Mouse (Mus musculus) liver, embryonic 15.5 days (tissue): ENCODE data around the gene Bcl2l14. TPM values are rescaled to one million over a fixed set of nuclear protein-coding genes. Genes with fewer than 3 reads are reported as not detected.

Experiments
- ATAC-seq: fragments of 200-750 bp; cut with Nextera tagmentation; 2 replicates; pipeline ENCODE4 v1.8.0; 2017; ENCODE audit warnings: moderate number of reproducible peaks, mild to moderate bottlenecking, moderate library complexity; ENCODE audit not compliant: insufficient read depth
- H3K27ac ChIP-seq: fragments of 300-500 bp; sonication (generic); replicated peaks from 2 replicates; pipeline ENCODE4 v1.5.1; 2015; ENCODE audit warnings: mild to moderate bottlenecking, inconsistent platforms
- H3K27me3 ChIP-seq: fragments of 300-500 bp; sonication (generic); 2 replicates; pipeline ENCODE4 v1.6.1; 2015; ENCODE audit warnings: mild to moderate bottlenecking, inconsistent platforms
- H3K36me3 ChIP-seq: fragments of 300-500 bp; sonication (generic); replicated peaks from 2 replicates; pipeline ENCODE4 v1.6.1; 2015; ENCODE audit warnings: moderate library complexity, mild to moderate bottlenecking, inconsistent platforms
- H3K4me1 ChIP-seq: fragments of 300-500 bp; sonication (generic); replicated peaks from 2 replicates; pipeline ENCODE4 v1.6.1; 2015; ENCODE audit warnings: inconsistent platforms
- H3K4me2 ChIP-seq: fragments of 300-500 bp; sonication (generic); 2 replicates; pipeline ENCODE4 v1.6.1; 2015; ENCODE audit warnings: moderate library complexity, mild to moderate bottlenecking, inconsistent platforms
- H3K4me3 ChIP-seq: fragments of 300-500 bp; sonication (generic); replicated peaks from 2 replicates; pipeline ENCODE4 v1.5.1; 2015; ENCODE audit warnings: mild to moderate bottlenecking, inconsistent platforms
- H3K9ac ChIP-seq: fragments of 300-500 bp; sonication (generic); 2 replicates; pipeline ENCODE4 v1.6.1; 2015; ENCODE audit warnings: moderate library complexity, mild to moderate bottlenecking, inconsistent platforms
- H3K9me3 ChIP-seq: fragments of 300-500 bp; sonication (generic); replicated peaks from 2 replicates; pipeline ENCODE4 v1.6.1; 2016; ENCODE audit warnings: inconsistent platforms
- WGBS: fragments of 180-500 bp; shearing (Covaris S2); methylation state at CpG from one replicate; pipeline ENCODE4 v1.1.7; 2015; ENCODE audit warnings: mixed read lengths; ENCODE audit not compliant: insufficient replicate concordance; 5-methylcytosine and 5-hydroxymethylcytosine counted together
- polyA plus RNA-seq: library from polyadenylated mRNA; unstranded; fragments of >200 nt; fragmentation: Nextera tagmentation; extraction: Ambion mirVana; gene quantifications from 2 replicates; pipeline ENCODE4 v1.2.1, GENCODE M21; 2015

Bcl2l14 gene
- polyA plus RNA-seq, 1 experiment from 2014 or later = 0.14 TPM

DNA sequence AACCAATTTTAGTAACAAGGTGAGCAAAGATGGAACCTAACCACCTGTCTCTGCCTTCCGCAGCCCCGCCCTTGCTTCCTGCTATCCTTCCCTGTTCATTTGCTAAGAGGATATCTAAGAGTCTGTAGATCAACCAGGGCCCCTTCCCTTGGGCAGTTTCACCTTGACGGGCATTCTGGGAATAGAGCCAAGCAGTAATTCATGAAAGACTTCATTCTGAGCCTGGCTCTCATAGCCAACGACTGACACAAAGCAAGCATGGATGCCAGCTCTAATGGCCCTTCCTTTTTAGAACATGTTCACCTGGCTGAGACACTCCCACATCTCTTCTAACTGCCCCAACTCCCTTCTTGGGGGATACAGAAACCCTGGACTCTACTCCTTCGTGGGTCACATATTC is 18.9 kb upstream of the Bcl2l14 start:
- Histone ChIP-seq H3K9ac (no peak overlapping the region), H3K4me1 (no peaks in the 10 kb centered on the region), H3K27me3 (no peaks in the 10 kb centered on the region), H3K4me3 (no peak overlapping the region), H3K4me2 (no peak overlapping the region), H3K9me3 (no peaks in the 10 kb centered on the region), H3K36me3 (no peaks in the 10 kb centered on the region), H3K27ac (no peak overlapping the region)
- no peak for ATAC-seq
- 61% methylated on average over 5 of the region's 5 CpGs for WGBS

DNA sequence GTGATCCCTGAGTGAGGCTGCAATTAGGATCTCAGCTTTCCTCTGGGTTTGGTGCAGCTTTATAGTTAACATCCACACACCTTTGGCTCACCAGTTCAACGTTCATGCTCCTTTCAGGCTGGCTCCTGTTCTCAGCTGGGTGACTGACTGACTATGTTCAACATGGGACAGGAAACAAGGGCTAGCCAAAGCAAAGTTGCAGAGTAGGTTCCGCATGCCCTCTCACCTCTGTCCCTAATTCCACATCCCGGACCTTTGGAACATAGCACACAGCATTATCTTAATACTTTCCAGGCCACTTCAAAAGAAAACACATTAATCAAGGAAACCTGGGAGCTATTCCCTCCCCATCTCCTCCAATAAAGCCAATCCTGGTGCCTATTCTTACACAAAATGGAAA is 18.3 kb upstream of the Bcl2l14 start:
- Histone ChIP-seq H3K4me1 (no peaks in the 10 kb centered on the region), H3K27ac (no peak overlapping the region), H3K9me3 (no peaks in the 10 kb centered on the region), H3K4me2 (no peak overlapping the region), H3K36me3 (no peaks in the 10 kb centered on the region), H3K4me3 (no peak overlapping the region), H3K9ac (no peak overlapping the region), H3K27me3 (no peaks in the 10 kb centered on the region)
- 62% methylated on average over 3 of the region's 3 CpGs for WGBS
- no peak for ATAC-seq

DNA sequence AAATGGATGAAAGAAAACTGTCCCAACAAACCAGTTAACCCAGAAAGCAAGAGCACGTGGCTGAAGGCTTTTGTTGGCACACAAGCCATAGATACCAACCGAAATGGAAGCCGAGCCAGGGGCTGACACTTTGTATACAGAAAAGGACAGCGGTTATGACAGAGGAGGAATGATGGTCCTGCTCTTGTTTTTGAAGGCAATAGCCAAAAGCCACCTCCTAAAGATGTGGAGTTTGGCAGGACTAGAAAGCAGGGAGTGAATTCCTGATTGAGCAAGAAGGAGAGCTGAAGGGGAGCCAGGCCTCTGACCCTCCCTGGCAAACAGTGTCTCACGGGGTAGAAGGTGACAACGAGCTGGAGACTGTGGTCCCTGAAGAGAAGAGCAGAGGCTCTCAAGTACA is 14.7 kb upstream of the Bcl2l14 start:
- Histone ChIP-seq H3K9ac (no peak overlapping the region), H3K4me3 (no peak overlapping the region), H3K36me3 (no peaks in the 10 kb centered on the region), H3K4me1 (no peaks in the 10 kb centered on the region), H3K27me3 (no peaks in the 10 kb centered on the region), H3K4me2 (no peak overlapping the region), H3K9me3 (no peaks in the 10 kb centered on the region), H3K27ac (no peak overlapping the region)
- WGBS = 61% methylated on average over 6 of the region's 6 CpGs
- no peak for ATAC-seq

DNA sequence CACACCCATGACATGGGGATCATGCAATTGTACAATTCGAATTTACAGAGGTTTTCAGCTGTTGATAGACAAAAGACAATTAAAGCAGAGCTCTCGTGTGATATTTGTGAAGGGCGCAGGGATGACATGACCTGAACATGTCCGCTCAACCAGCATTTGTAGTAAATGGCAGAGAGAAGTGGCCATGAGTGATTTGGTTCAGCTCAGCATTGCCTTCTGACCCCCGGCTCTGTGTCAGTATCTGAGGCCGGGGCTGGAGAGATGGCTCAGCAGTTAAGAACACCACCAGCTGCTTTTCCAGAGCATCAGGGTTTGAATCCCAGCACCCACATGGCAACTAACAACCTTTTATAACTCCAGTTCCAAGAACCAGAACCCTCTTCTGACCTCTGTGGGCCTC is 10.2 kb upstream of the Bcl2l14 start:
- 60% methylated on average over 6 of the region's 6 CpGs for WGBS
- ATAC-seq = no peak
- H3K9me3 ChIP-seq = no peaks in the 10 kb centered on the region

DNA sequence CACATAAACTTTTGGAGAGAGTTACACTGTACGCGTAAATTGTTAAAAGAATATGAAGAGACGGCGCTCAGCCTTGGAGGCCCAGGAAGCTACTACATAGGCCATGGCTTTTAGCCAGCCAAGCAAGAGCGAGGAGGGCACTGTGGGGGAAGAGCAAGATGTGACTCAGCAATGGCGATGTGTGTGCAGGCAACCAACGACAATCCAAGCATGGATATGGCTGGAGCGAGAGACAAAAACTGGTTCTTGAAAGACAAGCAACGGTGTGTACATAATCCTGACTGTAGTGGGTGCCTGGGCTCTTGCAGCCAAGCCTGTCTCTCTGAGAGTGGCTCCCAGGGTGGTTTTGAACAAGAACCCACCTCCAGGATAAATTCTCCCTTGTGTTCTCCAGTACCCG is 8.7 kb upstream of the Bcl2l14 start:
- H3K9ac ChIP-seq = no peak overlapping the region
- no peak overlapping the region for H3K27ac ChIP-seq
- no peaks in the 10 kb centered on the region for H3K36me3 ChIP-seq
- no peak overlapping the region for H3K4me3 ChIP-seq
- H3K4me2 ChIP-seq = no peak overlapping the region
- H3K27me3 ChIP-seq = no peaks in the 10 kb centered on the region
- ATAC-seq = no peak
- H3K9me3 ChIP-seq = no peaks in the 10 kb centered on the region
- H3K4me1 ChIP-seq = no peaks in the 10 kb centered on the region
- WGBS = 79% methylated on average over 10 of the region's 10 CpGs

More for the DNA sequence above, 10.2 kb upstream of the Bcl2l14 start:
- Histone ChIP-seq H3K4me1 (no peaks in the 10 kb centered on the region), H3K36me3 (no peaks in the 10 kb centered on the region), H3K4me2 (no peak overlapping the region), H3K27ac (no peak overlapping the region), H3K9ac (no peak overlapping the region), H3K4me3 (no peak overlapping the region), H3K27me3 (no peaks in the 10 kb centered on the region)

DNA sequence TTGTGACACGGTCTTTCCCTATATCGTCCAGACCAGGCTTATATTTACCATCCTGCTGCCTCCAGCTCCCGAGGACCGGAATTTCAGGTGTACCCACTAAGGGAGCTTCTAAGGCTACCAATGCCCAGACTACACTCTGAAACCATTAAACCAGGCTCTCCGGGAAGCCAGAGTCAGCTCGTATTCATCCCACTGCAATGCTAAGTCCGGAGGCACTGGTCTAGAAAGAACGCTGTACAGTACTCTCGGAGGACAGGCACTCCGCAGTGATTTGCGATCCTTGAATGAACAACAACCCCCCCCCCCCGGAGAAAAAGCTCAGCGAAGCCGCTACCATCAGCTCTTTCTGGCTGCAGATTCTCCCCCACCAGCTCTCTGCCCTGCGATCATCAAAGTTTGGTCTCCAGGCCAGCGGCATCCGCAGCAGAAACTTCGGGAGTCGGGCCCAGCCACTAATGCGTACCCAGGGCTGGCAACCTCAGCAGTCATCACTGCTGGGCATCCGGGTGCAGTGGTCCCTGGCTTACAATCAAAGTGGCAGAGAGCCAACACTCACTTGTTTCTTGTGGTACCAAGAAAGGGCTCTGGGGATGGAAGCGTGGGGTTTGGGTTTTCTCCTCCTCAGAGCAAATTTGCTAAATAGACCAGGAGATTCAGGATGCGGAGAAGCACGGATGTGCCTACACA is 7.6 kb upstream of the Bcl2l14 start:
- ATAC-seq = no peak
- Histone ChIP-seq H3K4me2 (no peak overlapping the region), H3K27me3 (no peaks in the 10 kb centered on the region), H3K27ac (no peak overlapping the region), H3K9me3 (no peaks in the 10 kb centered on the region), H3K4me1 (no peaks in the 10 kb centered on the region), H3K4me3 (no peak overlapping the region), H3K9ac (no peak overlapping the region), H3K36me3 (no peaks in the 10 kb centered on the region)
- WGBS = 81% methylated on average over 24 of the region's 24 CpGs

DNA sequence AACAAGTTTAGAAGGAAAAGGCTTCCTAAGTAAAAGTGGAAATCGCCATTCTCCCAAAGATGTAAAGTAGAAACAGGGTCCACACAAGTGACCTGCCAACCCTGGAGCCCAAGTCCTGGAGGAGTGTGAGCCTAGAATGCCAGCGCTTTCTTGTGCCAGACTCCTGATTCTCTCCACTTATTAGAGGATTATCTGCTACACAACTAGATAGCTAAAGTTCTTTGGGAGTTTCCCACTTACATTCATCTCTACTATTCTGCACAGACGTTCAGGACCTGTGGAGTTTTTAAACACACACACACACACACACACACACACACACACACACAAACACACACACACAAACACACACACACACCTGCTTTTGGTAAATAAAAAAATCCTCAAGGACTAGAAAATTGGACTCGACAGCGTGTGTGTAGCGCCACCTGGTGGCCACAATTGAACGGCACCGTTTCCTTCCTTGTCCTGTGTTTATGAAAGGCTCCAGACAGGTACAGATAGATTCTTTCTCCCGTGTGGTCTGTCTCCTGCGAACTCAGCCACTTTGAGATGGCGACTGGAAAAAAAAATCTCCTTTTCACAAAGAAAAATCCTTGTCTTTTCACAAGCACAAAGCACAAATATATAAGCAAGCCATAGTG is 6.7 kb upstream of the Bcl2l14 start:
- H3K4me2 ChIP-seq = no peak overlapping the region
- ATAC-seq = no peak
- H3K4me3 ChIP-seq = no peak overlapping the region
- H3K27ac ChIP-seq = no peak overlapping the region
- no peaks in the 10 kb centered on the region for H3K9me3 ChIP-seq
- no peak overlapping the region for H3K9ac ChIP-seq
- no peaks in the 10 kb centered on the region for H3K36me3 ChIP-seq
- no peaks in the 10 kb centered on the region for H3K4me1 ChIP-seq
- 14% methylated on average over 11 of the region's 11 CpGs for WGBS
- H3K27me3 ChIP-seq = no peaks in the 10 kb centered on the region

DNA sequence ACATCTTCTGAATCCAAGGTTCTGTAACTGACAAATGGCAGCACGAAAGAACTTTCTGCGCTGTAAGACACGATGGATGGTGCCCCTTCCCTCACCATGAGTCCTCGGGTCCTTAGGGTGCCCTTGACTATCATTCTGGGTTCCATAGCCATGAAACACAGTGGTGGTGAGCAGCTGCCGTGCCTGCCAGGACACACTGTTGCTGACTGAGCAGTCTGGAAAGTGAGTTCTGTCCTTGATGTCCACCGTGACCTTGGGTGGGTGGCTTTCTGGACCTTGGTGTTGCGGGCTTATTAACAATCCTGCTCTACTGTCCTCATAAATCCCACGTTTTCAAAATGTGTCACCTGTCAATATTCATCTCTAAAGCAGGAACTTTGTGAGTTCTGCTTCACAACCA is 6.2 kb upstream of the Bcl2l14 start:
- ATAC-seq = no peak
- H3K9me3 ChIP-seq = no peaks in the 10 kb centered on the region
- no peak overlapping the region for H3K4me3 ChIP-seq
- whole genome bisulfite sequencing = 46% methylated on average over 8 of the region's 8 CpGs
- H3K4me2 ChIP-seq = no peak overlapping the region
- no peak overlapping the region for H3K27ac ChIP-seq
- no peak overlapping the region for H3K9ac ChIP-seq
- no peaks in the 10 kb centered on the region for H3K4me1 ChIP-seq
- no peaks in the 10 kb centered on the region for H3K27me3 ChIP-seq
- H3K36me3 ChIP-seq = no peaks in the 10 kb centered on the region

DNA sequence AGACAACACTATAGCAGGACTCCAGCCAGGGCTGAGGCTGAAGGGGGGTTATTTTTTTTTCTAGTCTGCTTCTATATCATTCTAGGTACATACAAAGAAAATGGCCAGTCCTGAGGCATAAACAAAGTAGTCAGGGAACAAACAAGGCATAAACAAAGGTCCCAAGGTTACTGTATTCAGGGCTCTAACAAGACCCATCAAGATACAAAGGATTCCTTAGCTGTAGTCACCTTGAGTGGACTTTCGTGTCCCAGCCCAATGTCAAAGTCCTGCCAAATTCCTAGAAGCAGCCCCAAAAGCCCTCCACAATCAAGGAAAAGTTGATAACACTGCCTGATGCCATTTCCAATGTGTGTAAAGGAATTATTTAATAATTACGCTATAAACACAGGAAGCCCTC is 5.3 kb upstream of the Bcl2l14 start:
- ATAC-seq = no peak
- no peak overlapping the region for H3K4me3 ChIP-seq
- WGBS = 54% methylated on average over 2 of the region's 2 CpGs
- H3K27me3 ChIP-seq = no peaks in the 10 kb centered on the region
- H3K27ac ChIP-seq = no peak overlapping the region
- H3K36me3 ChIP-seq = no peaks in the 10 kb centered on the region
- no peak overlapping the region for H3K4me2 ChIP-seq
- H3K9me3 ChIP-seq = no peaks in the 10 kb centered on the region
- H3K4me1 ChIP-seq = no peaks in the 10 kb centered on the region
- no peak overlapping the region for H3K9ac ChIP-seq

DNA sequence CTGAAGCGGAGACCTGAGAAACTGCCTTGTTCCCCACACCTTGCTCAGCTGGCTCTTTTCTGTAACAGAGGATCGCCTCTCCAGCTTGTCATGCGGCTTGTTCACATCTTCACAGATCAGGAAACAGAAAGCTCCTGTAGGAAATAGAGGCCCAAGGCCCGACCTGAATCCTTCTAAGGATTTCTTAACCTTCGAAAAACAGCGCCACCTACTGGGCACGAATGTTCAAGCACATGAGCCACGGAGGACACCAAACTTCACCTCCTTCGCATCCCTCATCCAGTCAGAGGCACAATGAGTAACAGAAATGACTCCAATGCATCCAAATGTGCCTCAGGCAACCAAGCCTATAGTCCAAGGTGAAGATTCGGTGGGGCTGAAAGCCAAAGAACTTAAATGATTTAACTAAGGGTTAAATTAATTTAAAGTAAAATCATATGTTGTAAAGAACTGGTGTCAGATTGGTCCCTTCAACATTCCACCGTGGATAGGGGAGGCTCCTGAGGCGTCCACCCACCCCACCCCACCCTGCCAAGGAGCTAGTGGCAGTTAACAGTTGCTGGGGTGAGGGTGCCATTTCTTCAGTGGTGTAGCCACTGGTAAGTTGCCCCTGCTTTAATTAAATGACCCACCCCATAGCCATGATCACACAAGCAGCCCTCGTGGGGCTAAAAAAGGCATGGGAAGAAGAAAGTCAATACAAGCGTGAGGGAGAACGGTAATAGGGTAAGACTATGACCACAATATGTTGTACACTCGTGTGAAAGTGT is 7.0 kb downstream of the Bcl2l14 start:
- no peaks in the 10 kb centered on the region for H3K9me3 ChIP-seq
- H3K4me2 ChIP-seq = no peak overlapping the region
- H3K4me3 ChIP-seq = no peak overlapping the region
- WGBS = 30% methylated on average over 16 of the region's 16 CpGs
- no peak overlapping the region for H3K27ac ChIP-seq
- no peak for ATAC-seq
- H3K4me1 ChIP-seq = no peaks in the 10 kb centered on the region
- no peaks in the 10 kb centered on the region for H3K27me3 ChIP-seq
- H3K36me3 ChIP-seq = no peaks in the 10 kb centered on the region
- no peak overlapping the region for H3K9ac ChIP-seq

DNA sequence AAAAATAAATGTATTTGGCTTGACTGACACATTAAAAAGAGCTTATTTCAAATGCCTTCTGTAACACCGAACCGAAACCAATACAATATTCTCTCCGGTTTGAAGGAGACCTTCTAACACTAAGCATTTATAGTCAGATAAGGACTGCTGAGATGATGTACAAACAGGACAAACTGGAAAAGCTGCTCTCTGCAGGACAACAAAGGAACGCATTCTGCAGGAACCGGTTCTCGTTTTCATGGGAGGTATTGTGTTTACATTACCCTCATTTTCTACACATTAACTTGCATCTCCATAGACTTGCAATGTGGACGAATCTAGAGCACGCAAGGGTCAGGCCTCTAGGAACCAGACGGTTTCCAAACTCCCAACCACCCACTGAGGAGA is 7.6 kb downstream of the Bcl2l14 start:
- ATAC-seq = no peak
- 71% methylated on average over 9 of the region's 9 CpGs for WGBS
- no peak overlapping the region for H3K4me3 ChIP-seq
- H3K4me1 ChIP-seq = no peaks in the 10 kb centered on the region
- no peak overlapping the region for H3K4me2 ChIP-seq
- H3K27me3 ChIP-seq = no peaks in the 10 kb centered on the region
- H3K27ac ChIP-seq = no peak overlapping the region
- H3K9me3 ChIP-seq = no peaks in the 10 kb centered on the region
- no peak overlapping the region for H3K9ac ChIP-seq
- no peaks in the 10 kb centered on the region for H3K36me3 ChIP-seq
